Mouse (Mus musculus): ENCODE results near the gene Zfp335.

Gene Zfp335

DNA sequence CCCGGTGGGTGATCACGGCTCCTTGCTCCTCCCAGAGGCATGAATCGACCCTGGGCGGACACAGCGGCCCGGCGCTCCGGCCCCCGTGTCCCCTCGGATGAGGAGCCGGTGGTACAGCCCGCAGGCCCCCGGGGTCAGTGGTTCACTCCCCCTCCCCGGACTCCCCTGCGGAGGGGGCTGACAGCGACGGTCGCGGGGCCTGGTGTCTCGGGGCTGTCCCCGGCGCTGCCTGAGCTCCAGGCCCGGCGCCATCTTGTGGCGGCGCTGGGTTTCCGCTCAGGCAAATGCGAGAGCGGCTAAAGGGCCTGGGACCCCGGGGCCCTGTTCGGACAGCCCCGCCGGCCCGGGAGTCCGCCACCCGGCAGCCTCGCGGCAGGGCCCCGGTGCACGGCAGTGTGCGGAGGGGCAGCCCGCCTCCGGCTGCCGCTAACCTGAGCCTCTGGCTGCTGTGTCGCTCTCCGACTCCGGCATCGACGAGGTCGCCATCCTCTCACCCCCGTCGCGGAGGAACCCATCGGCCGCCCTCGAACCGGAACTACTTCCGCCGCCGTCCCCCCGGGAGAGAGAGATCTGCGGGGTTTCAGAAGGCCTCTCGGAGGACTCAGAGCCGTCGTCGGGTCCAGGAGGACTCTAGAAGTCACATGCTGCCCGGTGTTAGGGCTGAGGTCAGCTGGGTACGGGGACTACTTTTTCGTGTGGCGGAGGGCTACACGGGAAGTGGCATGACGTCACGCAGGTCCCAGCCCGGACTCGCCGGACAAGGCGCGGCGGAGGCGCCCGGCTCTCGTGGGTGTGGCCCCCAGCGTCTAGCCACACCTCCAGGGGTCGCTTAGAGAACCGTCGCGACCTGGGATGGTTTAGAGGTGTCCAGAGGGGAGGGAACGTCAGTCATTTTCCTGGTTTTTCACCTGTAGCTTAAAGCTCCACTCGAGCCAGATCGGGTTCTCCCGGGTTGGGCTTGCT, at the start of gene Zfp335:
Gene Zfp335, minus strand, starts transcription at position 672 of the 963 bp plus-strand sequence.
- peak; percentile 89 for DNase-seq

DNA sequence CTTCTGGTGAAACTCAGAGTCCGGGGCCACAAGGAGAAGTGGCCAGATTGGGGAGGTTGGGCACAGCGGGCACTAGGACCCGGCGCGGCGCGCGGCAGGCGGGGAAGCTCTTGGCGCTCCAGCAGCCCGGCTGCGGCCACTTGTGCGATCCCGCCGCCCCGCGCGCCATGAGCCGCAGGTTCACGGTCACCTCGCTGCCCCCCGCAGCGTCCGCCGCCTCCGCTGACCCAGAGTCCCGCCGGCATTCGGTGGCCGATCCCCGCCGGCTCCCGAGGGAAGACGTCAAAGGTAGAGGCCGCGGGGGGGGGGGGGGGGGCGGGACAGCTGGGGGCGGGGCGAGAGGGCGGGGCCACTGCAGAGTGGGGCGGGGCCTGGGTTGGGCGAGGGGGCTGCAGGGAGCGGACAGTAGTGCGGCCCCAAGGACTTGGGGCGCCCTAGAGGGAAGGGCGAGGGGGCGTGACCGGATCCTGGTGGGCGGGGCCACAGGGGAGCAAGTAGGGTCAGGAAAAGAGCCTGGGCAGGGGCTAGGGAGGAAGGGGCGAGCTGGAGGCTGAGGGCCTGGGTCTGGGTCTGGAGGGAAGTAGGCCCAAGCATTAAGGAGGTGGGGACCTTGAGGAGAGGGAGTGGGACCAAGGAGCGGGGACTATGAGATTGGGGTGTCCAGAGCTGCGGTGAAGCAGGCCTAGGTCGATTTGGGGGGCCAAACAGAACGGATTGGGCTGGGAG, 49.3 kb upstream of the Zfp335 start, which contains the start of gene Slc12a5:
Gene Slc12a5, plus strand, starts transcription at position 87 of the 726 bp plus-strand sequence.
- peak; percentile 74 for DNase-seq

DNA sequence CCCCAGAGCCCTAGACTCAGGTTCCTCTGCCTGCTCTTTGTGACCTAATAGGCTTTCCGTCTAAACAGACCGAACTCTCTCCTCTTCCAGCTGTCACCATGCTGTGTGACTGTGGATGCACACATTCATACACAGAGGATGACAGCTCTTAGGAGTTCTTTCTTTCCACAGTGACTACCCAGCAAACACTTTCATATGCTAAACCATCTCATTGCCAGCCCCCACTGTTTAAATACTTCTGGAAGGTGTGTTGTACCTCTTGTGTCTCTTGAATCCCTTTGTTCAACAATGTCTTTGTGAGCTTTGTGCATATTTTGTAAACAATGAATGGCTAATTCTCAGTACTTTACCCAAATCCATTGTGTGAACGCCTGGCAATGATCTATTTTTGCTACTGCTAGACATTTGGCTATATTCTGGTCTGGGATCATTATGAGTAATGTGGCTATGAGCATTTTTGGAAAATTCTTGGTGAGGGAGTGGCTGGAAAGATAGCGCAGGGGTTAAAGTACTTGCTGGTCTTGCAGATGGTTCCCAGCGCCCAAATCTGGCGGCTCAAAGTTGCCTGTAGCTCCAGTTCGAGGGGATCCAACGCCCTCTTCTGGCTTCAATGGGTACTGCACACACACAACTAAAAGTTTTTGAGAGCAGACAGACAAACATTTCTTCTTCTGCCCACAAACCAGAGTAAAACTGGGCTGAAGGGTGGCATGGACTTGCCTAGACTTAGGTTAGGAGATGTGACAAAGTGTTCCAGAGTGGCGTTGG, 46.2 kb upstream of the Zfp335 start:
- DNase-seq = no peak

DNA sequence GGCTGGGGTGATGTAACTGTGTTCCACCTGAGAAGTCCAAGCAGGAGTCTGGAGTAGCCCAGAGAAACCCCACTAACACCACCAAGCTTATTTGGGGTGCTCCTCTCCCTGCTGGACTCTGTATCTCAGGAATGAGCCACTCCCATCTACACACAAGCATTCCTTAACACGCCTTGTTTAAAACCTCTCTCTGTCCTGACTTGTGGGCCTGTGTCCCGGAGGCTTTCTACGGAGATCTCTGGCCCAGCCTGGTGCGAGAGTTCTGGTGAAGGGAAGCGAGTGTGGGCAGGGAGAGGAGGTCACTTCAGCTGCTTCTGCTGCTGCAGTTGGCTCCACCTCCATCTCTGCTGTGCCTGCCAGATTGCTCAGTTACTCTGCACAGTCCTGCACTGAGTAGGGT, 44.6 kb upstream of the Zfp335 start:
- no peak for DNase-seq

DNA sequence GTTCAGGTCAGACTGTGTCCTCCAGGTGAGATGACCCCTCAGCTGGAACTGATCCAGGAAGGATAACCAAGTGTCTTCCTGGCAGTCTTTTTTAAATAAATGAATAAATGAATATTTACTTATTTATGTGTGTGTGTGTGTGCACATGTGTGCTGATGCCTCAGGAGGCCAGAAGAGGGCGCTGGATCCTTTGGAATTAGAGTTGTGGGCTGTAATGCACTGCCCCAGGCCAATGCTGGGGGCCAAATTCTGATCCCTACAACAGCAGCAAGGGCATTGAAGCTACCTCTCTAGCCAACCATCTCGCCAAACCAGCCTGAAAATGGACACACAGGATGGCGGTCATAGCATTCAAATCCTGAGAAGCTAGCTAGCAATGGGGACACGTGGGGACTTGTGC, 44.2 kb upstream of the Zfp335 start:
- no peak for DNase-seq

DNA sequence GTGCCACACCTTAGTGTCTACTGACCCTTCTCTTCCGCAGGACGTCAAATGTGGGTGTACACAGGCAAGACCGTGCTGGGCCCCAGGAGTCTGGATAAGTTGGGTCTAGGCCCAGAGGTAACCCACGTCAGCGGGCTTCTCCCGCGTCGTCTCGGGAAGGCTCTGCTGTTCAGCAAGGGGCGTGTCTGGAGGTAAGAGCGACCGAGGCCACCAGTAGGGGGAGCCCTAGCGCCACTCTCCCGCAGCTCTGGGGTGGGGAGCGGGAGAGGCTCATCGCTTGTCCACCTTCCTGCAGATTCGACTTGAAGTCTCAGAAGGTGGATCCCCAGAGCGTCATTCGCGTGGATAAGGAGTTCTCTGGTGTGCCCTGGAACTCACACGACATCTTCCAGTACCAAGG, 41.7 kb upstream of the Zfp335 start:
- DNase-seq = peak; percentile 92

DNA sequence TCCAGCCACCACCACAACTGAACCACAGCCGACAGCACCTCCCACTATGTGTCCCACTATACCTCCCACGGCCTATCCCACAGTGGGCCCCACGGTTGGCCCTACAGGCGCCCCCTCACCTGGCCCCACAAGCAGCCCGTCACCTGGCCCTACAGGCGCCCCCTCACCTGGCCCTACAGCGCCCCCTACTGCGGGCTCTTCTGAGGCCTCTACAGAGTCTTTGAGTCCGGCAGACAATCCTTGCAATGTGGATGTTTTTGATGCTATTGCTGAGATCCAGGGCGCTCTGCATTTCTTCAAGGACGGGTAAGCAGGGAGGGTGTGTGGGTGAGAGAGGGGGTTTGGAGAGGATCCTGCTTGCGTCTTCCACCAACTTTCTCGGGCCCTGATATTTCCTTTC, 40.9 kb upstream of the Zfp335 start:
- DNase-seq = no peak

DNA sequence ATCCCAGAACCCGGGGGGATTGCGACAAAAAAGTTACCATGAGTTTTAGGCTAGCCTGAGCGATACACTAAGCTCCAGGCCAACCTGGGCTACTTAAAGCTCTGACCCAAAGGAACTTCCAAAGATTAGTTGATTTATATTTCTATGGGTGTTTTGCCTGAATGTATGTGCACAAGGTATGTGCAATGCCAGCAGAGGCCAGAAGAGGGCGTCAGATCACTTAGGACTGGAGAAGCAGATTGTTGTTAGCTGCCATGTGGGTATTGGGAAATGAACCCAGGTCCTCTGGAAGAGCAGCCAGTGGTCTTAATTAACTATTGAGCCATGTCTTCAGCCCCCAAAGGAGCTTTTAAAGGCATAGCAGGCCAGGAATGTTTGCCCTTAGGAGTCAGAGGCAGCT, 40.2 kb upstream of the Zfp335 start:
- DNase-seq = no peak

DNA sequence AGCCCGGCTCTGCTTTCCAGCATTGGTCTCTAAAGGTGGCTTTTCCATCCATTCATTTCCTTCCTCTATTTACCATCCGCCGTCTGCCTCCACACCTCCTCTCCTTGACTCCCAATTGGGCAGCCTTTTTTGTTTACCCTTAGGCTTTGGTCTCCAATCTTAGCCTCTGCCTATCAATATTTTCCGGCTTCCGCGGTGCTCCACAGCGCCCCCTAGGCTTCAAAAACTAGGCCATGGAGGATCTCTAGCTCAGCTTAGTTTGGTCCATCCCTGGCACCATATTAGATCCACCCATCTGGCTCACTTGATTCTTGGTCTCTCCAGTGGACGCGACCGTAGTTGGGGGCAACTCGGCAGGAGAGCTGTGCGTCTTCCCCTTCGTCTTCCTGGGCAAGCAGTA, 38.9 kb upstream of the Zfp335 start:
- no peak for DNase-seq

DNA sequence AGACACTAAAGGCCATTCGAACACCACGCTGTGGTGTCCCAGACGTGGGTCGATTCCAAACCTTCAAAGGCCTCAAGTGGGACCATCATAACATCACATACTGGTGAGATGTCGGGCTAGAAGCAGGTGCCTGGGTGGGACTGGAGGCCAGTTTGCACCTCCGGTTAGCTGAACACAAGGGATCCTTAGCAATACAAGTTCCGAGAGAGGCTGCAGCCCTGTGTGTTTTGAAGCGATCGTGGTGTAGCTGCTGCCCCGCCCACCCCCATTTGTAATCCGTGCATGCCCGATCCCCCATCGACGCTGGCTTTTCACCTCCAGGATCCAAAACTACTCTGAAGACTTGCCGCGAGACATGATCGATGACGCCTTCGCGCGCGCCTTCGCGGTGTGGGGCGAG, 37.4 kb upstream of the Zfp335 start:
- DNase-seq = no peak

DNA sequence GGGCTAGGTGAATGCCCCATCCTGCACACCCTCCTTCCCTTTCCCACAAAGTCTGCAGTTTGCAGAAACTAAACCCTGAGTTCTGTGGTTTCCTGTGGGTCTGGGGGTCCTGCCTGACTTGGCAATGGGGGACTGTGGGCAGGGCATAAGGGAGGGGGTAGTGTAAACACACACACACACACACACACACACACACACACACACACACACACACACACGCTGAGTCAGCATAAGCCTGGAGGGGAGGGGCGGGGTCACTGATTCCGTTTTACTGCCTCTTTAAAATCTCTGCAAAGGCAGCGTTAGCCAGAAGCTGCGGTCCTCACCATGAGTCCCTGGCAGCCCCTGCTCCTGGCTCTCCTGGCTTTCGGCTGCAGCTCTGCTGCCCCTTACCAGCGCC, 36.4 kb upstream of the Zfp335 start:
- DNase-seq = no peak

DNA sequence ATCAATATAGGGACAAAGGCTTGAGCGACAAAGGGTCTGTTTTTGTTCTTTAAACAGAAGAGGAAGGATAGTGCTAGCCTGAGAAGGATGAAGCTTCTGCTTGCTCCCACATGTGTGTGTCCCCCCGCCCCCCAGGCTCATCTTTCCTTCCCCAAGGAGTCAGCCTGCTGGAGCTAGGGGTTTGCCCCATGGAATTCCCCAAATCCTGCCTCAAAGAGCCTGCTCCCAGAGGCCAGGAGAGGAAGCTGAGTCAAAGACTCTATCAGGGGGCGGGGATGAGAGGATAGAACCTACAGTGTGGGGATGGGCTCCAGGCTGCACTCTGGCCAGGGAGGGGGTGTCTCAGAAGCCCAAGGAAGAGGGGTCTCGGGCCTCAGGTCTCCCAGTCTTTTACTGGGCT, 35.9 kb upstream of the Zfp335 start:
- no peak for DNase-seq

DNA sequence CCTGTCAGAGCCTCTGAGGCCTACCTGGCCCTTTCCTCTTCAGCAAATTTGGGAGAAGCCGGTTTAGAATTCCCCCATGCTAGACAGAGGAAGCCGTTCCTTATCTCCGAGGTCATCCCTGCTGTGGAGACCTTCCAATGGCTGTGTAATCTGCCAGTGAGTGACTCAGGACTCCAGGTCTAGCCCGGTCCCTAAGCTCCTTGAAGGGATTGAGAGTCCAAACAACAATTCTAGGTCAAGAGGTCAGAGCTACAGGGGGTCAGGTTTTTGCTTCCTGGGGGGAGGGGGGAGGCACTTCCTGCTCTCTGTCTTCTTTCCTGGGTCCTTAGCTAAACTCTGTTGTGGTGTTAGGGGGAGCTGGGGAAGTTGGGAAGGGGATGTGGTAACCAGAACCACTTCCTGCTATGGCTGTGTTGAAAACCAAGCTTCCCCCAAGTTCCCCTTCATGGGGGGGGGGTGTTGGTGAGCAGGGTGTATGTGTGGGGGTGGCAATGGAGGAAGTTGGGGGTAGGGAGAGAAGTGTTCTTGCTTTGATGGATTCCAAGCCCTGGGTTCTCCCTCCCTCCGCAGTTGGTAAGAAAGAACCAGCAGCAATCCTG, 31.2 kb upstream of the Zfp335 start:
- no peak for DNase-seq

DNA sequence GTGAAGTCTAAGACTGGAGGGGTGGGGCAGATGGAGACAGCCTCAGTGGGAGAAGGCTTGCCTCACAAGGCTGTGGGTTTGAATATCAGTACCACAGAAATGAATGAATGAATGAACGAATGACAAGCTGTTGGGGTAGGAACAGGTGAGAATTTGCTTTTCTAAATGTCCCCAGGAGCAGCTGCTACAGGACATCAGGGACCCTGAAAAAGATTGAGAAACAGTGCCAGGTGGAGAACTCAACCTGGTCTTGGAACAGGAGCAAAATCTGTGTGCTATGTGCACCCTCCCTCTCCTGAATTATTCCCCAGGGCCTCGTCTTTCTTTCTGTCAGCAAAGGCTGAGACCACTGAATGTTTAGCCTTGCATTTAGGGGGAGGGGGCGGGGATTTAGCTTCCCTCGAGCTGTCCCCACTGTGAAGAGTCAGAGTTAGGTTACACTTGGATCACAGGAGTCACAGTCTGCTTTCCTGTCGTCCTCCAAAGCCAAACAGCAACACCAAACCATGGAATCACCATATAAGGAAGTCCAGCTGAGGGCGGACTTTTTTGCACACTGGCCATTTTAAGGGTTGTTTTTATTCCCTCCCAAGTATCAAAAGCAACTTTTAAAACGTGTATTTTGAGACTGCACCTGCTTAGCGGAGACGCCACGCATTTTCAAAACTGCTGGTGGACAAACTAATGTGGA, 28.7 kb upstream of the Zfp335 start, which contains the start of gene Mmp9:
Gene Mmp9, plus strand, starts transcription at position 641 of the 691 bp plus-strand sequence.
- DNase-seq = no peak

DNA sequence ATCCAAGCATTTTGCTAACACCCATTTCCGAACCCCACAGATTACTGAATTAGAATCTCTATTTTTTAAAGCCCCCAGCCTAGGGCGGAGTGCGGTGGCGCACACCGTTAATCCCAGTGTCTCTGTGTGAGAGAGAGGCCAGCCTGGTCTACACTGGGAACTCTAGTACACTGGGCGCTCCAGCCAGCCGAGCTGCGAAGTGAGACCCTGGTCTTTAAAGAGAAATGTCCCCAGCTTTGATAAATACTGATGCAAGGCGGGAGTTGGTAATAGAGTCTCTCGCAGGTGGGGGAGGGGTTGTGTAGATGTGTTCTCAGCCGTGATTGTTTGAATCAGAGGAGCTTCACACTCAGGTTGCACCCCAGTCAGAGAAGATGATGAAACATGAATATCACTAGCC, 27.5 kb upstream of the Zfp335 start:
- DNase-seq = peak; percentile 30

DNA sequence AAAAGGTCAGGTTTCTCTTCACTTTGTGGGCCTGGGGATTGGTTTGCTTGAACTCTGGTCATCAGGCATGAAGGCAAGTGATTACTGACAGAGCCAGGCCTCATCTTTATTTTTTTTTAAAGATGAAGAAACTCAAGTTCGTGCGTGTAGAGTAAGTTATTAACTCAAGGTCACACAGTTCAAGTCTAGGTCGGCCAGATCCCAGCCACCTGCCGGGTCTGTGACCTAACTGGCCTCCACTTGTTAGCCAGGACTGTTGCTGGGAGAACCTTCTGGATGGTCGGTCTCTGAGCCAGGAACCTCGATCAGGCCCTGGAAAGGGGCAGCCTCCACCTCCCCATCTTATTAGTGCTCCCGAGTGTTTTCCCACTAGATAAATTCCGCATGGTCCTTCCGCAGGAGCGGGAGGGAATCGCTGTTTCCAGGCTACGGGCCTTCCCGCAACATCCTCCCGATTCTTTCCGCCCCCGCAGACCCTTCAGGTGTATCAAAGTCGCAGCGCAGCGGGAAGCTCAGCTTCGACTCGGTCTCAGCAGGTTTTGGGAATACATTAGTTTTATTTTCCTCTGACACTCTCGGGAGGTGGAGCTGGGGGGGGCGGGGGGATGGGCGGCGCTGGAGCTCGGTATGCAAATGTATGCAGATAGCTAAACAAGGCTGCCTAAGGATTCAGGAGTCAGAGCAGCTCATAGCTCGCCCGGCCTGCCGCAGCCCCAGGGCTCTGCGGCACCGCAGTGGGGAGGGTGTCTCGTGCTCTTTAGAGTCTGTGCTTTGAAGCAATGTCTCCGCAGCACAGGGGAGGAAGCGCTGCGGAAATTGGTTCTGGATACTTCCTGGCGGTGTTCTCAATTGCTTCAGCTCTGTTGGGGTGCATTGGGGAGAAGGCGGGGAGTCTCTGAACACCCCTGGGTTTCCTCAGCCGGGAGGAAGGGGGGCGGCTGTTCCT, 26.9 kb upstream of the Zfp335 start:
- DNase-seq = peak; percentile 53

DNA sequence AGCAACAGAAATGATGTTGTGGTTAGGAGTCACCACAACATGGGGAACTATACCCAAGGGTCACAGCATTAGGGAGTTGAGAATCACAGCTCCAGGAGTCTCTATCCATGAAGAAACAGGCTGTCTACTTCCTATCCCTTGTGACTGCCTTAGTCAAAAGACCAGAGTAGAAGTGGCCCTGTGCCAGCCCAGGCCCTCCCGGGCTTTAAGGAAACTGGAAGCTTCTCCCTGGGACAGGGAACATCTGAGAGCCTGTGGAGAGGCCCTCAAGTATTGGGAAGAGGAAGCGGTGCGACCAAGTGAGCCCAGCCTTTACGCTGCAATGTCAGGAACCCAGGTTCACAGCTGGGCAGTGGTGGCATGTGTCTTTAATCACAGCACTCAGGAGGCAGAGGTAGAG, 24.4 kb upstream of the Zfp335 start:
- DNase-seq = no peak

DNA sequence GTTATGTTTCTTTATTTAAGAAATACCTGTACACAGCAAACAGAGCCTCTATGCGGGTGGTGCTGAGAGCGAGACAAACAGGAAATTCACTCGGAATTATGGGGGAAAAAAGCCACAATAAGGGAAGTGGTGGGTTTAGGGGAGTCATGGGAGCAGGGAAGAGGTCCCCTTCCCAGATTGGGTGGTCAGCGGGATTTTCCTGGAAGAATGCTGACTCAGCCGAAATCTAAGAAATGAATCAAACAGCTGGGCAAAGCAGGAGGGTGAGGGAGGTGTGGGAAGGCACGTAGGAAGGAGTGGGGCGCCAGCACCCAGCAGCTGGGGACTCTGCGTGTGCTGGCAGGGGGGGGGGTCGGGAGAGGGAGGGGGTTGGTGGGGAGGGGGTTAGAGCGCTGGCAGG, 22.0 kb upstream of the Zfp335 start:
- no peak for DNase-seq

DNA sequence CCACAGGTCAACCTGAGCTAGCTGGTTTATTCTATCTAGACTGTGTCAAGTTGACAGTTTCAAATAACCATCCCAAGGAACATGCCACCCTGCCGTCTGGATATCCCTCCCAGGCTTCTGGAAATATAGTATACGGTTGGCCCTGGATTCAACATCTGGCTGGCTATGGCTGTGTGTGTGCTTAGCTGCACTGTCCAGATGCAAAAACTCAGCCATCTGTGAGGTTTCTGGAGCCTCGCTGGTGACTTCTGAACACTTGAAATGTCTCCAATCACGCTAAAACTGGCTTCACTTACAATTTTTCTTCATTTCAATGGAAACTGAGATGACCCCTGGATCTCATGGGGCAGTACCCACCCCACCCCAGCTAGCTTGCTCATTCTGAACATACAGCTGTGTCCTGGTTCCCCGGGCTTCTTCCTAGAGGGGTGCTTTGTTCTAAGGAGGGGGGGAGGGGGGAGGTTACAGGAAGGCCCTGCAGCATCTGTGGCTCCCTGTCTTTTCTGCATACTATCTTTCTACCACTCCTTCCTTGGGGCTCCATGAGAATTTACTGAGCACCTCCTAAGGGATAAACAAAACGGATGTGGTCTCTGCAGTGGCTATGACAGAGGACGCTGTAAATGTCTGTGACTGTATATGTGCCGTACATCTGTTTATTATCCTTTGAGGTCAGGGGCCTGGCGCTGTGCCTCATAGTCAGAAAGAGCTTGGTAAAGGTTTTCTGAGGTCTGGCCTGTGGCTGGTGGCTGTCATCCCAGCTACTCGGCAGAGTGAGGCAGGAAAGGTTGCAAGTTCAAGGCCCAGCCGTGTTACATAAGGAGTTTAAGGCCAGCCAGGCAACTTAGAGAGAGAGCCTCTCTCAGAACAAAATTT, 19.4 kb upstream of the Zfp335 start:
- DNase-seq = no peak
